Mouse (Mus musculus) liver, adult 2 months (tissue): ENCODE measurements around the gene Ildr1. TPM values are rescaled to one million over a fixed set of nuclear protein-coding genes. Genes with fewer than 3 reads are reported as not detected.

ENCODE experiments used
- DNase-seq: peaks from one replicate; pipeline ENCODE4 v3.0.0-alpha.2; 2011; ENCODE audit warnings: low read depth, low spot score; ENCODE audit errors: extremely low read depth
- H3K27ac ChIP-seq: fragments of 200-500 bp; replicated peaks from 2 replicates; pipeline ENCODE4 v1.5.1; 2012; ENCODE audit warnings: low read depth, mild to moderate bottlenecking, control low read depth, inconsistent platforms, low read length; ENCODE audit not compliant: insufficient read depth
- H3K27me3 ChIP-seq: fragments of 200-500 bp; 2 replicates; pipeline ENCODE4 v1.6.1; 2012; ENCODE audit warnings: mild to moderate bottlenecking, moderate library complexity, low read length, inconsistent platforms; ENCODE audit not compliant: control insufficient read depth, insufficient read depth
- H3K36me3 ChIP-seq: fragments of 200-500 bp; 2 replicates; pipeline ENCODE4 v1.6.1; 2012; ENCODE audit warnings: low read length, inconsistent platforms; ENCODE audit not compliant: control insufficient read depth, insufficient read depth
- H3K4me1 ChIP-seq: fragments of 200-500 bp; 2 replicates; pipeline ENCODE4 v1.6.1; 2011; ENCODE audit warnings: low read length; ENCODE audit not compliant: control insufficient read depth, insufficient read depth
- H3K4me3 ChIP-seq: fragments of 200-500 bp; 2 replicates; pipeline ENCODE4 v1.5.1; 2011; ENCODE audit warnings: low read depth, mild to moderate bottlenecking, control low read depth, low read length, moderate library complexity; ENCODE audit not compliant: insufficient read depth
- H3K79me2 ChIP-seq: fragments of 200-500 bp; 2 replicates; pipeline ENCODE4 v1.6.1; 2012; ENCODE audit warnings: inconsistent platforms, mild to moderate bottlenecking, low read length, moderate library complexity; ENCODE audit not compliant: control insufficient read depth, insufficient read depth
- H3K9ac ChIP-seq: fragments of 200-500 bp; 2 replicates; pipeline ENCODE4 v1.6.1; 2012; ENCODE audit warnings: low read depth, mild to moderate bottlenecking, control low read depth, inconsistent platforms, low read length
- CTCF ChIP-seq: fragments of 200-500 bp; IDR thresholded peaks from 2 replicates; pipeline ENCODE4 v1.5.1; 2011; ENCODE audit warnings: low read depth, low read length, control low read depth
- POLR2A ChIP-seq: fragments of 200-500 bp; IDR thresholded peaks from 2 replicates; pipeline ENCODE4 v1.6.1; 2011; ENCODE audit warnings: low read length, control low read depth; ENCODE audit not compliant: insufficient read depth; ENCODE audit errors: extremely low read depth
- WGBS: fragments of 180-500 bp; shearing (Covaris S2); methylation state at CpG from one replicate; pipeline ENCODE4 v1.1.7; 2018; 5-methylcytosine and 5-hydroxymethylcytosine counted together
- polyA plus RNA-seq: library from polyadenylated mRNA; depleted of rRNA; stranded (reverse); fragments of >200 nt; gene quantifications from 2 replicates; pipeline ENCODE4 v1.2.3, GENCODE M21; 2012
- total RNA-seq: library from RNA; depleted of rRNA; stranded (reverse); fragments of >200 nt; gene quantifications from 2 replicates; pipeline ENCODE4 v1.2.3, GENCODE M21; 2014

The Ildr1 gene
- total and polyA plus RNA-seq, 2 experiments, result 0.11 to 0.37 TPM

GRCm38 (mm10) chr16:36708751-36709150, 15.0 kb downstream of the Ildr1 start:
- Histone ChIP-seq H3K27ac (no peak overlapping the region), H3K4me1 (peaks cover 5% of the 10 kb centered on the region; the same call in 1 of the 2 replicates), H3K4me3 (no peak overlapping the region), H3K9ac (no peak overlapping the region), H3K79me2 (no peaks in the 10 kb centered on the region), H3K36me3 (no peaks in the 10 kb centered on the region), H3K27me3 (no peaks in the 10 kb centered on the region)
- 74% methylated on average over 7 of the region's 7 CpGs for WGBS
- DNase-seq, result no peak
- TF ChIP-seq POLR2A (no peak), CTCF (no peak)

GRCm38 (mm10) chr16:36709405-36709804, 15.6 kb downstream of the Ildr1 start:
- DNase-seq, result peak; percentile 5
- Histone ChIP-seq H3K4me3 (peak overlapping the region; percentile 8; the same call in 1 of the 2 replicates), H3K27me3 (no peaks in the 10 kb centered on the region), H3K36me3 (no peaks in the 10 kb centered on the region), H3K79me2 (no peaks in the 10 kb centered on the region), H3K4me1 (peaks cover 5% of the 10 kb centered on the region; the same call in 1 of the 2 replicates), H3K27ac (no peak overlapping the region), H3K9ac (no peak overlapping the region)
- TF ChIP-seq CTCF (no peak), POLR2A (no peak)
- 83% methylated on average over 17 of the region's 17 CpGs for WGBS

- no peak for DNase-seq
- TF ChIP-seq CTCF (peak; percentile 39; the same call in 1 of the 2 replicates), POLR2A (no peak)
- H3K79me2 ChIP-seq, result no peaks in the 10 kb centered on the region
- H3K36me3 ChIP-seq, result no peaks in the 10 kb centered on the region
- no peak overlapping the region for H3K4me3 ChIP-seq
- peaks cover 5% of the 10 kb centered on the region; the same call in 1 of the 2 replicates for H3K4me1 ChIP-seq
- H3K27me3 ChIP-seq, result no peaks in the 10 kb centered on the region
- H3K27ac ChIP-seq, result no peak overlapping the region
- WGBS, result 92% methylated on average over 2 of the region's 2 CpGs
- H3K9ac ChIP-seq, result no peak overlapping the region
These were observed 17.0 kb downstream of the Ildr1 start for GRCm38 (mm10) chr16:36710794-36711193.

- TF ChIP-seq CTCF (no peak), POLR2A (no peak)
- Histone ChIP-seq H3K27ac (0 out of 2 replicates have a peak overlapping the region, but pooled peaks have one; percentile 32), H3K36me3 (no peaks in the 10 kb centered on the region), H3K9ac (no peak overlapping the region), H3K27me3 (no peaks in the 10 kb centered on the region), H3K4me1 (peaks cover 5% of the 10 kb centered on the region; the same call in 1 of the 2 replicates), H3K79me2 (no peaks in the 10 kb centered on the region), H3K4me3 (no peak overlapping the region)
- WGBS, result 81% methylated on average over 12 of the region's 12 CpGs
- peak; percentile 46 for DNase-seq
These were observed 18.0 kb downstream of the Ildr1 start for GRCm38 (mm10) chr16:36711760-36712159.

- no peaks in the 10 kb centered on the region for H3K4me1 ChIP-seq
- H3K36me3 ChIP-seq, result no peaks in the 10 kb centered on the region
- no peak overlapping the region for H3K9ac ChIP-seq
- no peak for TF ChIP-seq POLR2A
- no peak for TF ChIP-seq CTCF
- H3K79me2 ChIP-seq, result no peaks in the 10 kb centered on the region
- H3K4me3 ChIP-seq, result no peak overlapping the region
- 81% methylated on average over 4 of the region's 4 CpGs for WGBS
- no peaks in the 10 kb centered on the region for H3K27me3 ChIP-seq
- no peak overlapping the region for H3K27ac ChIP-seq
- DNase-seq, result peak; percentile 5
These were observed 23.7 kb downstream of the Ildr1 start for GRCm38 (mm10) chr16:36717481-36717880.

- no peak for TF ChIP-seq POLR2A
- TF ChIP-seq CTCF, result no peak
- no peak for DNase-seq
- Histone ChIP-seq H3K79me2 (no peaks in the 10 kb centered on the region), H3K27me3 (no peaks in the 10 kb centered on the region), H3K27ac (no peak overlapping the region), H3K9ac (no peak overlapping the region), H3K4me1 (no peaks in the 10 kb centered on the region), H3K36me3 (no peaks in the 10 kb centered on the region), H3K4me3 (no peak overlapping the region)
These were observed 24.9 kb downstream of the Ildr1 start for GRCm38 (mm10) chr16:36718637-36719036.
